Mouse (Mus musculus): Measurements from ENCODE around the gene 1700001C19Rik.

GRCm38 (mm10) chr17:47395376-47395913 is 41.7 kb downstream of the 1700001C19Rik start:
- TF ChIP-seq POLR2A (IDR thresholded peaks at IDR 0.05; ENCODE audit: insufficient read depth, low read depth, low read length) (no peak), CTCF (IDR thresholded peaks at IDR 0.05) (no peak)

Data from heart, adult 2 months (tissue).